Comparison of ENCODE assay signal across 7 mouse cellular contexts in the genomic region with DNA sequence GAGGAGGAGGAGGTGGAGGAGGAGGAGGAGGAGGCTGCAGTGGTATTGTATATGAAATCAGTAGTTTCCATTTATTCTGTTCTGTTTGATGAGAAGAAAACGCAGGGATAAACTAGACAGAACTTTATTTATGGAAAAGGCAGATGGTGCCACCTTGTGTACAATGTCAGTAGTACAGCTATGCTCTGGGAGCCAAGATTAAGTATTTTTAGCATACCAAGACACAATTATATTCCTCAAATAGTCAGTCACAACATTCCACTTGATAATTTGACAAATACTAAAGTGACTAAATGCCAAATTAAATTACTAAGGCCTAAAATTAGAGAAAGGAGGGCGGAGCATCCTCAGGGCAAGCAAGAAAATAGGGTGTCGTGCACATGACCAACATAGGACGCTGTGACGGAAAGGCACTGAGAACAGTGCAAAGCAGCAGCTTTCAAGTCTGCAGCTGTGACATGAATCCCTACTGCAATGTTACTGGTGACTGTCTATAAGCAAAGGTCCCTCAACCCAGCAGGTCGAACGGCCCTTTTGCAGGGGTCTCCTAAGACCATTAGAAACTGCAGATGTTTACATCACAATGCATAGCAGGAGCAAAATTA.
DNase-seq lines count a peak whose midpoint lies in the region.

No protein-coding gene starts in this region.

- peak; percentile 36 to 70 for DNase-seq in left cerebral cortex, adult 18-20 months (ENCODE audit: low spot score in 2 of 2)
- DNase-seq in left cerebral cortex, postnatal 36 days (ENCODE audit: low spot score in 2 of 2), result no peak
- DNase-seq in NIH3T3 (ENCODE audit: low read depth), result peak; percentile 81
- DNase-seq in embryo, embryonic 9.5 days (ENCODE audit: extremely low spot score), result peak; percentile 10
- peak; percentile 73 for DNase-seq in kidney, adult 9 months
- peak; percentile 68 for DNase-seq in lung, postnatal 14 days
- no peak for DNase-seq in spleen, postnatal 36 days (ENCODE audit: low spot score in 2 of 2)

- intact Hi-C loops in left cerebral cortex, postnatal 36 days (cut with DNase I), result loop anchor here (5.0 to 10.0 kb wide), 2 partner anchors 241 to 498 kb away; no protein-coding TSS in a partner anchor

Comparison
In these comparisons a context has a peak if more than half of its experiments do, and no peak if none do; other contexts are left out.
1. DNase-seq: peak in left cerebral cortex, adult 18-20 months (2 of 2), NIH3T3 (single experiment), embryo, embryonic 9.5 days (single experiment), kidney, adult 9 months (single experiment) and lung, postnatal 14 days (single experiment); none in left cerebral cortex, postnatal 36 days (0 of 2) and spleen, postnatal 36 days (0 of 2).